Mouse (Mus musculus): ENCODE measurements around the gene Cel. TPM values are rescaled to one million over a fixed set of nuclear protein-coding genes. Genes with fewer than 3 reads are reported as not detected.
"Not testable (repeated sequence)": the region's sequence is repeated elsewhere in the genome, so short reads cannot be mapped to it uniquely, and the experiment has no call there.

The Cel gene
- polyA plus RNA-seq, 1 experiment from 2014 or later: 0.10 TPM

DNA sequence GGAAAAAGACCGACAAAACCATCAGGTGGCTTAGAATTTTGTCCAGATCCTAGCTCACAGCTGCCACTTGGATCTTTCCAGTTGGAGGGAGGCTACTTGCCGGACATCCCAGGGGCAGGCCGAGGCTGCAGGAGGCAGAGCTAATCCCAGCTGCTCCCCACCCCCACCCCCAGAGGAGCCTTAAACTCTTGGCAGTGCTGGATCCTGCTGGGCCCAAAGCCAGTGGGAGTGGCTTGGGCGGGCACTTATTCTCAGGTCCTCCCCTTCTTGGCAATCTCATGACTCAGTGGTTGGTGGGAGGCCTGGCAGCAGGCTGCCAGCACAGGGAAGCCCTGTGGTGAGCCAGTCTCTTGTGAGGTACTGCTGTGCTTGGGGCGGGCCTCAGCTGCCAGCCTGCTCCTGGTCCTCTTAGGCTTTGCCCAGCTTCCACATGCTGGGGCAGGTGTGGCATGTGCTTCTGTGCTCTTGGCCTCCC lies 39.5 kb downstream of the Cel start:
- Histone ChIP-seq H3K9me3 (no peaks in the 10 kb centered on the region), H3K9ac (replicated peaks) (no peak overlapping the region), H3K36me3 (peaks cover 5% of the 10 kb centered on the region; the same call in 1 of the 2 replicates), H3K27me3 (no peaks in the 10 kb centered on the region), H3K4me2 (replicated peaks) (no peak overlapping the region), H3K4me1 (peaks cover 80% of the 10 kb centered on the region), H3K4me3 (no peak overlapping the region), H3K27ac (replicated peaks) (peak overlapping the region; percentile 81)
- peak; percentile 90 for ATAC-seq (replicated peaks)
- WGBS: 5% methylated on average over 5 of the region's 5 CpGs

- Histone ChIP-seq H3K27ac (replicated peaks) (peak overlapping the region; percentile 19; the same call in 1 of the 2 replicates), H3K36me3 (peaks cover 5% of the 10 kb centered on the region; the same call in 1 of the 2 replicates), H3K9ac (replicated peaks) (no peak overlapping the region), H3K27me3 (no peaks in the 10 kb centered on the region), H3K9me3 (no peaks in the 10 kb centered on the region), H3K4me2 (replicated peaks) (no peak overlapping the region), H3K4me3 (no peak overlapping the region), H3K4me1 (peaks cover 81% of the 10 kb centered on the region)
- no peak for ATAC-seq (replicated peaks)
- 84% methylated on average over 4 of the region's 4 CpGs for WGBS
Measured at GRCm38 (mm10) chr2:28522166-28522565, 41.0 kb downstream of the Cel start.

DNA sequence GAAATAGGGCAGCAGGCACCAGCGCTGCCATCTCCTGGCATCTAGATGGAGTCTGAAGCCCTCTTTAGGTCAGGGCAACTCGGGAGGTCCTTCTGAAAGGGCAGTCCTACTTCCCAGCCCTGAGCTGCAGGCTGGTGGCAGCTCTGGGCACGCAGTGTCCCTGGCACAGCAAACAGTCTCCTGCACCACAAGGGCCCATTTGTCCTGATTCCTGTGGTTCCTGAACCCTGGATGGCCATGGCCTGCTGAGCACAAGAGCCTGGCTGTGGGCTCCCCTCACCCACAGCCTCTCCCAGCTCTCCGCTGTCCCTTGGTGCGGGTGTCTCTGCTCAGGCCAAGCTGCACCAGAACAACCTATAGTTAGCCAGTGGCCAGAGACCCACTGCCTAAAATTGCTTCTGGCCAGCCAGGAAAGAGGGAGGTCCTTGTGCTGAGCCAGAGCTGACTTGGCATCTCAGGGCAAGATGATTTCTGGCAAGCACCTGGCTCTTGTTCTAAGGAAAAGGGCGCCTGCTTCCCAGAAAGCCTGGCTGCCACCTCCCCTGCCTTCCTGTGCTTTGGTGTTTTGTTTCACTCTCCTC lies 41.5 kb downstream of the Cel start:
- H3K36me3 ChIP-seq: peaks cover 5% of the 10 kb centered on the region; the same call in 1 of the 2 replicates
- H3K9me3 ChIP-seq: no peaks in the 10 kb centered on the region
- H3K9ac ChIP-seq (replicated peaks): no peak overlapping the region
- H3K4me3 ChIP-seq: no peak overlapping the region
- no peaks in the 10 kb centered on the region for H3K27me3 ChIP-seq
- peak overlapping the region; percentile 19; the same call in 1 of the 2 replicates for H3K27ac ChIP-seq (replicated peaks)
- no peak for ATAC-seq (replicated peaks)
- H3K4me2 ChIP-seq (replicated peaks): no peak overlapping the region
- H3K4me1 ChIP-seq: peaks cover 80% of the 10 kb centered on the region
- 83% methylated on average over 6 of the region's 6 CpGs for WGBS

DNA sequence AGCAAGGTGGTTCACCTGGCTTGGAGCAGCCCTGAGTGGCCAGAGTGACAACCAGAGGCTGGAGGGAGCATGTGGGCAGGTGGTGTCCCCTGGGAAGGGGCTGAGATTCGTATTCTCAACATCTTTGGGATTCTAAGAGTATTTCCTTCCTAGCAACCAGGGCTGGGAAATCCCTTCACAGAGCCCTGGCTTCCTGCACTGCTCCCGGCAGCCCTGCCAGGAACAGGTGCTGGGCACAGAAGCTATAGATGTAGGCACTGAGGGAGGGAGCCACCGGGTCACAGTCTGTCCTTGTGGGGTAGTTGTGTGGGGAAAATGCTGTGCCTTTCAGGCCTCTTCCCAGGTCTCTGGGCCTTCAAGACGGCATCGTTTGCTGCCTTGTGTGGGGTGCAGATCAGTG lies 42.6 kb downstream of the Cel start:
- Histone ChIP-seq H3K9me3 (no peaks in the 10 kb centered on the region), H3K4me2 (replicated peaks) (no peak overlapping the region), H3K27ac (replicated peaks) (no peak overlapping the region), H3K4me1 (peaks cover 80% of the 10 kb centered on the region), H3K9ac (replicated peaks) (no peak overlapping the region), H3K27me3 (no peaks in the 10 kb centered on the region), H3K4me3 (no peak overlapping the region), H3K36me3 (peaks cover 5% of the 10 kb centered on the region; the same call in 1 of the 2 replicates)
- WGBS: 67% methylated on average over 5 of the region's 5 CpGs
- ATAC-seq (replicated peaks): no peak

- Histone ChIP-seq H3K27me3 (no peaks in the 10 kb centered on the region), H3K4me1 (peaks cover 76% of the 10 kb centered on the region), H3K36me3 (peaks cover 5% of the 10 kb centered on the region; the same call in 1 of the 2 replicates), H3K4me3 (no peak overlapping the region), H3K9ac (replicated peaks) (no peak overlapping the region), H3K9me3 (no peaks in the 10 kb centered on the region), H3K27ac (replicated peaks) (peak overlapping the region; percentile 62), H3K4me2 (replicated peaks) (0 out of 2 replicates have a peak overlapping the region, but pooled peaks have one; percentile 13)
- WGBS: 23% methylated on average over 2 of the region's 2 CpGs
- ATAC-seq (replicated peaks): peak; percentile 24; the same call in 1 of the 2 replicates
Measured at GRCm38 (mm10) chr2:28518231-28518630, 45.0 kb downstream of the Cel start.

- Histone ChIP-seq H3K4me2 (replicated peaks) (no peak overlapping the region), H3K27me3 (no peaks in the 10 kb centered on the region), H3K36me3 (peaks cover 4% of the 10 kb centered on the region; the same call in 1 of the 2 replicates), H3K4me1 (peaks cover 78% of the 10 kb centered on the region), H3K27ac (replicated peaks) (peak overlapping the region; percentile 62), H3K9ac (replicated peaks) (no peak overlapping the region), H3K9me3 (no peaks in the 10 kb centered on the region), H3K4me3 (no peak overlapping the region)
- no peak for ATAC-seq (replicated peaks)
- WGBS: 45% methylated on average over 5 of the region's 5 CpGs
Measured at GRCm38 (mm10) chr2:28517206-28517909, 45.8 kb downstream of the Cel start.

DNA sequence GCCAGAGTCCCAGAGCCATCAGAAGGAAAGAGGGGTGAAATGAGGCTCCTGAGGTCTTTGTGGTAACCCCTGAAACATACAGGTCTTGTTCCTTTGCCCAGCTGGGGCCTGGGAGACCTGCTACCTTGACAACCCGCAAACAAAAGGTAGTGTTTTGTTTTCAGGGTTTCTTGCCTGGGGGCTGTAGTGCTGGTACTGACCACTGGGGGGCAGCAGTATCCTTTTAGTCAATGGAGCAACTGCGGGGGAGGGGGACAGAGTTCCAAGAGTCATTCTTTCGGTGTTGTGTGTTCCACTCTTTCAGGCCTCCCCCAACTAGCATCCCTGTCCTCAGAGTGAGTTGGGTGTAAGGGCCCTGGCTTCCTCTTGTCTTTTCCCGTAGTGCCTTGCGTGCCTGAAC lies 48.7 kb downstream of the Cel start:
- peak overlapping the region; percentile 90 for H3K27ac ChIP-seq (replicated peaks)
- H3K9ac ChIP-seq (replicated peaks): peak overlapping the region; percentile 97
- H3K4me2 ChIP-seq (replicated peaks): peak overlapping the region; percentile 62
- peak overlapping the region; percentile 95 for H3K4me3 ChIP-seq
- peaks cover 55% of the 10 kb centered on the region for H3K4me1 ChIP-seq
- no peaks in the 10 kb centered on the region for H3K27me3 ChIP-seq
- H3K9me3 ChIP-seq: no peaks in the 10 kb centered on the region
- ATAC-seq (replicated peaks): no peak
- 25% methylated on average over 5 of the region's 5 CpGs for WGBS
- H3K36me3 ChIP-seq: no peaks in the 10 kb centered on the region

- 6% methylated on average over 47 of the region's 47 CpGs for WGBS
- peak overlapping the region; percentile 90 for H3K27ac ChIP-seq (replicated peaks)
- no peaks in the 10 kb centered on the region for H3K27me3 ChIP-seq
- peak overlapping the region; percentile 62 for H3K4me2 ChIP-seq (replicated peaks)
- no peaks in the 10 kb centered on the region for H3K9me3 ChIP-seq
- ATAC-seq (replicated peaks): peak; percentile 49
- H3K4me3 ChIP-seq: peak overlapping the region; percentile 95
- H3K9ac ChIP-seq (replicated peaks): peak overlapping the region; percentile 97
- peaks cover 54% of the 10 kb centered on the region for H3K4me1 ChIP-seq
- H3K36me3 ChIP-seq: no peaks in the 10 kb centered on the region
Measured at GRCm38 (mm10) chr2:28513431-28514370, 49.5 kb downstream of the Cel start.

GRCm38 (mm10) chr2:28512798-28513401 lies 50.3 kb downstream of the Cel start, which contains the start of gene Ralgds:
Ralgds (plus strand) TSS chr2:28513125.
- Histone ChIP-seq H3K36me3 (no peaks in the 10 kb centered on the region), H3K9ac (replicated peaks) (peak within 1 kb of the TSS; percentile 97), H3K4me2 (replicated peaks) (peak within 1 kb of the TSS; percentile 62), H3K9me3 (no peaks in the 10 kb centered on the region), H3K4me1 (peaks cover 46% of the 10 kb centered on the region), H3K4me3 (peak within 1 kb of the TSS; percentile 95), H3K27me3 (no peaks in the 10 kb centered on the region), H3K27ac (replicated peaks) (peak within 1 kb of the TSS; percentile 90)
- peak; percentile 66 for ATAC-seq (replicated peaks)
- 0% methylated on average over 71 of the region's 71 CpGs for WGBS

DNA sequence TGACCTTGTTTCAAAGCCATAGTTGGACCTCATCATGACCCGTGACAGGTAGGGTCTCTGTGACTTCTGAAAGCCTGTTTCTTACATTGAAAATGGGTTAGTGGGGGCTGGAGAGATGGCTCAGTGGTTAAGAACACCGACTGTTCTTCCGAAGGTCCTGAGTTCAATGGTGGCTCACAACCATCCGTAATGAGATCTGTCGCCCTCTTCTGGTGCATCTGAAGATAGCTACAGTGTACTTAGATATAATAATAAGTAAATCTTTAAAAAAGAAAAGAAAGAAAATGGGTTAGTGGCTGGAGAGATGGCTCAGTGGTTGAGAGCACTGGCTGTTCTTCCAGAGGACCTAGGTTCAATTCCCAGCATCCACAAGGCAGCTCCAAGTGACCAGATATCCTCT lies 51.6 kb downstream of the Cel start:
- not testable (repeated sequence) for H3K4me3 ChIP-seq; H3K4me2 ChIP-seq (replicated peaks); H3K36me3 ChIP-seq; H3K27ac ChIP-seq (replicated peaks); H3K27me3 ChIP-seq; ATAC-seq (replicated peaks); H3K9ac ChIP-seq (replicated peaks); H3K9me3 ChIP-seq
- peaks cover 35% of the 10 kb centered on the region for H3K4me1 ChIP-seq
- WGBS: 51% methylated on average over 5 of the region's 5 CpGs

GRCm38 (mm10) chr2:28506291-28506690 lies 56.9 kb downstream of the Cel start:
- no peak overlapping the region for H3K4me3 ChIP-seq
- no peaks in the 10 kb centered on the region for H3K36me3 ChIP-seq
- no peak overlapping the region for H3K27ac ChIP-seq (replicated peaks)
- H3K4me2 ChIP-seq (replicated peaks): no peak overlapping the region
- peaks cover 3% of the 10 kb centered on the region; the same call in 1 of the 2 replicates for H3K27me3 ChIP-seq
- WGBS: 78% methylated on average over 6 of the region's 6 CpGs
- no peaks in the 10 kb centered on the region for H3K4me1 ChIP-seq
- no peak for ATAC-seq (replicated peaks)
- no peak overlapping the region for H3K9ac ChIP-seq (replicated peaks)
- no peaks in the 10 kb centered on the region for H3K9me3 ChIP-seq
